Mouse (Mus musculus) ES-E14 (cell line): ENCODE results near the gene Srrm3.

Experiments used
- MAFK ChIP-seq: IDR thresholded peaks from 2 replicates; pipeline ENCODE4 v1.6.1; 2014; ENCODE audit warnings: mild to moderate bottlenecking, low read depth, low read length, inconsistent platforms; ENCODE audit not compliant: insufficient read depth
- ZNF384 ChIP-seq: IDR thresholded peaks from 2 replicates; pipeline ENCODE4 v1.6.1; 2012; ENCODE audit warnings: low read depth, low read length, inconsistent platforms

DNA sequence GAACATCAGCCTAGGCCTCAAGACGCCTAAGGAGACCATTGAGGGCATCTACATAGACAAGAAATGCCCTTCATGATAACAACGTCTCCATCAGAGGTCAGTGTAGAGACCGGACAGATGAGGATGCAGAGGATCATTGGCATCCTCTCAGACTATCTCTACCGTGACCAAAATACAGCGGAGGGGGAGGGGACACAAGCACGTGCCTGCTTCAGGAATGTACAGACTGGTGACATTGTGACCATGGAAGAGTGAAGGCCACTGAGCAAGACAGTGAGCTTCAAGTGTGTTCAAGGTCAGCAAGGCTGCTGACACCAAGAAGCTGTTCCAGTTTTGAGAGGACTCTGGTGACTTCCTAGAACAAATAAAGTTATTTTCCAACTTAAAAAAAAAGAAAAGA is 88.3 kb downstream of the Srrm3 start:
- TF ChIP-seq ZNF384 (no peak), MAFK (no peak)
